Mouse (Mus musculus) kidney, embryonic 14.5 days (tissue): Measurements from ENCODE around the gene Daam2. TPM values are rescaled to one million over a fixed set of nuclear protein-coding genes. Genes with fewer than 3 reads are reported as not detected.

Experiments
- ATAC-seq: fragments of 200-750 bp; cut with Nextera tagmentation; 2 replicates; pipeline ENCODE4 v1.8.0; 2017; ENCODE audit warnings: moderate number of reproducible peaks, mild to moderate bottlenecking, moderate TSS enrichment, moderate library complexity; ENCODE audit not compliant: low FRiP score, low TSS enrichment
- H3K27ac ChIP-seq: fragments of 300-500 bp; sonication (generic); 2 replicates; pipeline ENCODE4 v1.5.1; 2014; ENCODE audit warnings: low read depth, mild to moderate bottlenecking, low read length, moderate library complexity, mixed read lengths
- H3K27me3 ChIP-seq: fragments of 300-500 bp; sonication (generic); 2 replicates; pipeline ENCODE4 v1.6.1; 2014; ENCODE audit warnings: mild to moderate bottlenecking, low read length; ENCODE audit not compliant: control insufficient read depth, insufficient read depth
- H3K36me3 ChIP-seq: fragments of 300-500 bp; sonication (generic); 2 replicates; pipeline ENCODE4 v1.6.1; 2014; ENCODE audit warnings: low read length, mixed read lengths; ENCODE audit not compliant: control insufficient read depth, insufficient read depth
- H3K4me1 ChIP-seq: fragments of 300-500 bp; sonication (generic); 2 replicates; pipeline ENCODE4 v1.6.1; 2014; ENCODE audit warnings: low read length, mixed read lengths; ENCODE audit not compliant: control insufficient read depth, insufficient read depth
- H3K4me2 ChIP-seq: fragments of 300-500 bp; sonication (generic); replicated peaks from 2 replicates; pipeline ENCODE4 v1.6.1; 2014; ENCODE audit warnings: low read depth, mild to moderate bottlenecking, low read length
- H3K4me3 ChIP-seq: fragments of 300-500 bp; sonication (generic); 2 replicates; pipeline ENCODE4 v1.5.1; 2014; ENCODE audit warnings: mild to moderate bottlenecking, low read length
- H3K9ac ChIP-seq: fragments of 300-500 bp; sonication (generic); 2 replicates; pipeline ENCODE4 v1.6.1; 2014; ENCODE audit warnings: low read depth, mild to moderate bottlenecking, low read length, moderate library complexity
- H3K9me3 ChIP-seq: fragments of 300-500 bp; sonication (generic); 2 replicates; pipeline ENCODE4 v1.6.1; 2016; ENCODE audit warnings: low read length; ENCODE audit not compliant: control insufficient read depth
- WGBS: fragments of 180-500 bp; shearing (Covaris S2); extraction: QIAGEN DNeasy Blood & Tissue Kit; methylation state at CpG from one replicate; pipeline ENCODE4 v1.1.7; 2014; 5-methylcytosine and 5-hydroxymethylcytosine counted together
- polyA plus RNA-seq: library from polyadenylated mRNA; unstranded; fragments of >200 nt; fragmentation: Nextera tagmentation; extraction: Ambion mirVana; gene quantifications from 2 replicates; pipeline ENCODE4 v1.2.1, GENCODE M21; 2014

The Daam2 gene
- polyA plus RNA-seq, 1 experiment from 2014 or later: 7.9 TPM

GRCm38 (mm10) chr17:49416228-49416627 is 147.9 kb downstream of the Daam2 start:
- H3K4me2 ChIP-seq: no peak overlapping the region
- no peaks in the 10 kb centered on the region for H3K27me3 ChIP-seq
- H3K4me1 ChIP-seq: no peaks in the 10 kb centered on the region
- H3K9ac ChIP-seq: no peak overlapping the region
- H3K9me3 ChIP-seq: no peaks in the 10 kb centered on the region
- no peak overlapping the region for H3K4me3 ChIP-seq
- no peaks in the 10 kb centered on the region for H3K36me3 ChIP-seq
- ATAC-seq: no peak
- 73% methylated on average over 3 of the region's 3 CpGs for WGBS
- no peak overlapping the region for H3K27ac ChIP-seq

- H3K27me3 ChIP-seq: no peaks in the 10 kb centered on the region
- no peak overlapping the region for H3K4me3 ChIP-seq
- no peaks in the 10 kb centered on the region for H3K9me3 ChIP-seq
- H3K36me3 ChIP-seq: no peaks in the 10 kb centered on the region
- 53% methylated on average over 3 of the region's 3 CpGs for WGBS
- no peak overlapping the region for H3K4me2 ChIP-seq
- ATAC-seq: no peak
- H3K27ac ChIP-seq: no peak overlapping the region
- H3K4me1 ChIP-seq: no peaks in the 10 kb centered on the region
- H3K9ac ChIP-seq: no peak overlapping the region
Measured at GRCm38 (mm10) chr17:49413554-49413953, 150.6 kb downstream of the Daam2 start.

- no peak overlapping the region for H3K4me3 ChIP-seq
- 89% methylated on average over 5 of the region's 5 CpGs for WGBS
- H3K27me3 ChIP-seq: no peaks in the 10 kb centered on the region
- ATAC-seq: no peak
- H3K9ac ChIP-seq: no peak overlapping the region
- no peak overlapping the region for H3K27ac ChIP-seq
- no peaks in the 10 kb centered on the region for H3K36me3 ChIP-seq
- no peak overlapping the region for H3K4me2 ChIP-seq
- H3K9me3 ChIP-seq: no peaks in the 10 kb centered on the region
- H3K4me1 ChIP-seq: no peaks in the 10 kb centered on the region
Measured at GRCm38 (mm10) chr17:49412974-49413373, 151.2 kb downstream of the Daam2 start.

Other genes with a start within 250 kb of the Daam2 start
- gene Mocs1, start 136.0 kb downstream of the Daam2 start, polyA plus RNA-seq: 8.9 and 9.3 TPM in 2 replicates
- 1.7 and 2.0 TPM in 2 replicates for gene Kif6, start 50.8 kb upstream of the Daam2 start, polyA plus RNA-seq